Mouse (Mus musculus) intestine, embryonic 15.5 days (tissue): Measurements from ENCODE around the gene Rnf213. TPM values are rescaled to one million over a fixed set of nuclear protein-coding genes. Genes with fewer than 3 reads are reported as not detected.

Experiments
- ATAC-seq: fragments of 200-750 bp; cut with Nextera tagmentation; 2 replicates; pipeline ENCODE4 v1.8.0; 2017; ENCODE audit warnings: moderate TSS enrichment, moderate library complexity
- H3K27ac ChIP-seq: fragments of 300-500 bp; sonication (generic); 2 replicates; pipeline ENCODE4 v1.5.1; 2015; ENCODE audit warnings: mild to moderate bottlenecking, inconsistent platforms
- H3K27me3 ChIP-seq: fragments of 300-500 bp; sonication (generic); replicated peaks from 2 replicates; pipeline ENCODE4 v1.6.1; 2015; ENCODE audit warnings: inconsistent platforms
- H3K36me3 ChIP-seq: fragments of 300-500 bp; sonication (generic); 2 replicates; pipeline ENCODE4 v1.6.1; 2015; ENCODE audit warnings: inconsistent platforms
- H3K4me1 ChIP-seq: fragments of 300-500 bp; sonication (generic); replicated peaks from 2 replicates; pipeline ENCODE4 v1.6.1; 2015; ENCODE audit warnings: inconsistent platforms
- H3K4me2 ChIP-seq: fragments of 300-500 bp; sonication (generic); replicated peaks from 2 replicates; pipeline ENCODE4 v1.6.1; 2015; ENCODE audit warnings: mild to moderate bottlenecking, inconsistent platforms
- H3K4me3 ChIP-seq: fragments of 300-500 bp; sonication (generic); replicated peaks from 2 replicates; pipeline ENCODE4 v1.5.1; 2015; ENCODE audit warnings: inconsistent platforms
- H3K9ac ChIP-seq: fragments of 300-500 bp; sonication (generic); 2 replicates; pipeline ENCODE4 v1.6.1; 2015; ENCODE audit warnings: inconsistent platforms
- H3K9me3 ChIP-seq: fragments of 300-500 bp; sonication (generic); 2 replicates; pipeline ENCODE4 v1.6.1; 2016; ENCODE audit warnings: inconsistent platforms
- WGBS: fragments of 180-500 bp; shearing (Covaris S2); methylation state at CpG from one replicate; pipeline ENCODE4 v1.1.7; 2015; 5-methylcytosine and 5-hydroxymethylcytosine counted together
- microRNA counts: library from miRNA; unstranded; fragments of <30 nt; microRNA quantifications from one replicate; lab custom pipeline; 2016
- polyA plus RNA-seq: library from polyadenylated mRNA; unstranded; fragments of >200 nt; fragmentation: Nextera tagmentation; extraction: Ambion mirVana; gene quantifications from 2 replicates; pipeline ENCODE4 v1.2.1, GENCODE M21; 2015

The Rnf213 gene
- polyA plus RNA-seq, 1 experiment from 2014 or later = 8.3 TPM

- ATAC-seq = no peak
- H3K4me3 ChIP-seq = no peak overlapping the region
- H3K4me1 ChIP-seq = peaks cover 10% of the 10 kb centered on the region; the same call in 1 of the 2 replicates
- H3K9me3 ChIP-seq = no peaks in the 10 kb centered on the region
- H3K4me2 ChIP-seq = no peak overlapping the region
- H3K36me3 ChIP-seq = no peaks in the 10 kb centered on the region
- H3K27me3 ChIP-seq = no peaks in the 10 kb centered on the region
- 79% methylated on average over 3 of the region's 3 CpGs for WGBS
- no peak overlapping the region for H3K9ac ChIP-seq
- no peak overlapping the region for H3K27ac ChIP-seq
These were observed 130.5 kb downstream of the Rnf213 start for GRCm38 (mm10) chr11:119523392-119523791.

- WGBS = 2% methylated on average over 33 of the region's 33 CpGs
These were observed 131.6 kb downstream of the Rnf213 start for GRCm38 (mm10) chr11:119524545-119524949.

GRCm38 (mm10) chr11:119526068-119526966, 133.4 kb downstream of the Rnf213 start:
- Histone ChIP-seq H3K9ac (no peak overlapping the region), H3K27ac (no peak overlapping the region), H3K4me3 (no peak overlapping the region), H3K36me3 (no peaks in the 10 kb centered on the region), H3K4me2 (no peak overlapping the region), H3K4me1 (peaks cover 3% of the 10 kb centered on the region; the same call in 1 of the 2 replicates), H3K27me3 (no peaks in the 10 kb centered on the region), H3K9me3 (no peaks in the 10 kb centered on the region)
- no peak for ATAC-seq
- WGBS = 74% methylated on average over 14 of the region's 14 CpGs

More at GRCm38 (mm10) chr11:119524545-119524949, 131.6 kb downstream of the Rnf213 start:
- H3K36me3 ChIP-seq = no peaks in the 10 kb centered on the region
- peak; percentile 98 for ATAC-seq
- no peak overlapping the region for H3K27ac ChIP-seq
- peak overlapping the region; percentile 51 for H3K9ac ChIP-seq
- H3K4me3 ChIP-seq = peak overlapping the region; percentile 45
- H3K4me1 ChIP-seq = peaks cover 10% of the 10 kb centered on the region; the same call in 1 of the 2 replicates
- no peaks in the 10 kb centered on the region for H3K9me3 ChIP-seq
- H3K4me2 ChIP-seq = peak overlapping the region; percentile 73
- no peaks in the 10 kb centered on the region for H3K27me3 ChIP-seq

- Histone ChIP-seq H3K4me3 (no peak overlapping the region), H3K4me2 (no peak overlapping the region), H3K36me3 (no peaks in the 10 kb centered on the region), H3K9ac (no peak overlapping the region), H3K9me3 (no peaks in the 10 kb centered on the region), H3K27ac (no peak overlapping the region), H3K27me3 (no peaks in the 10 kb centered on the region; the same call in 1 of the 2 replicates), H3K4me1 (peaks cover 3% of the 10 kb centered on the region; the same call in 1 of the 2 replicates)
- ATAC-seq = no peak
- WGBS = 53% methylated on average over 11 of the region's 11 CpGs
These were observed 136.0 kb downstream of the Rnf213 start for GRCm38 (mm10) chr11:119528930-119529329.

GRCm38 (mm10) chr11:119532460-119532859, 139.6 kb downstream of the Rnf213 start:
- H3K4me3 ChIP-seq = no peak overlapping the region
- no peaks in the 10 kb centered on the region for H3K9me3 ChIP-seq
- no peaks in the 10 kb centered on the region for H3K36me3 ChIP-seq
- H3K27me3 ChIP-seq = no peaks in the 10 kb centered on the region; the same call in 1 of the 2 replicates
- 74% methylated on average over 8 of the region's 8 CpGs for WGBS
- H3K27ac ChIP-seq = no peak overlapping the region
- no peaks in the 10 kb centered on the region for H3K4me1 ChIP-seq
- no peak overlapping the region for H3K9ac ChIP-seq
- no peak for ATAC-seq
- H3K4me2 ChIP-seq = no peak overlapping the region

GRCm38 (mm10) chr11:119533745-119534144, 140.8 kb downstream of the Rnf213 start:
- WGBS = 66% methylated on average over 7 of the region's 7 CpGs
- no peaks in the 10 kb centered on the region for H3K36me3 ChIP-seq
- no peaks in the 10 kb centered on the region for H3K9me3 ChIP-seq

More at GRCm38 (mm10) chr11:119533745-119534144, 140.8 kb downstream of the Rnf213 start:
- ATAC-seq = no peak
- H3K4me3 ChIP-seq = no peak overlapping the region
- no peaks in the 10 kb centered on the region; the same call in 1 of the 2 replicates for H3K27me3 ChIP-seq
- H3K27ac ChIP-seq = no peak overlapping the region
- no peak overlapping the region for H3K9ac ChIP-seq
- no peak overlapping the region for H3K4me2 ChIP-seq
- H3K4me1 ChIP-seq = no peaks in the 10 kb centered on the region

MicroRNAs within 50 kb of the gene (microRNA counts, 519-probe panel; counts per million panel counts)
- microRNA mmu-miR-1932 (lab: Ali Mortazavi, UCI) = 97.1 counts per million, percentile 29 among the panel's probes with 10 or more counts

Other genes starting within 250 kb of the Rnf213 start
- gene Tbc1d16, start 164.6 kb upstream of the Rnf213 start, polyA plus RNA-seq = 13.9 and 15.3 TPM in 2 replicates
- 2.5 and 2.6 TPM in 2 replicates for gene Ccdc40, start 164.5 kb upstream of the Rnf213 start, polyA plus RNA-seq
- gene Gaa, start 125.2 kb upstream of the Rnf213 start, polyA plus RNA-seq = 66.3 and 69.1 TPM in 2 replicates
- 335 and 348 TPM in 2 replicates for gene Eif4a3, start 93.0 kb upstream of the Rnf213 start, polyA plus RNA-seq
- gene Card14, start 85.3 kb upstream of the Rnf213 start, polyA plus RNA-seq = 5.1 and 5.6 TPM in 2 replicates
- gene Sgsh, start 37.6 kb upstream of the Rnf213 start, polyA plus RNA-seq = 7.5 and 10.5 TPM in 2 replicates
- gene Slc26a11, start 37.5 kb upstream of the Rnf213 start, polyA plus RNA-seq = 7.2 and 9.9 TPM in 2 replicates
- gene Endov, start 98.2 kb downstream of the Rnf213 start, polyA plus RNA-seq = 15.5 and 15.6 TPM in 2 replicates
- 0.90 and 1.1 TPM in 2 replicates for gene Nptx1, start 154.7 kb downstream of the Rnf213 start, polyA plus RNA-seq
- gene Rptor, start 209.8 kb downstream of the Rnf213 start, polyA plus RNA-seq = 9.0 and 10.1 TPM in 2 replicates